ENCODE assay signal across 9 mouse cellular contexts in the genomic region with DNA sequence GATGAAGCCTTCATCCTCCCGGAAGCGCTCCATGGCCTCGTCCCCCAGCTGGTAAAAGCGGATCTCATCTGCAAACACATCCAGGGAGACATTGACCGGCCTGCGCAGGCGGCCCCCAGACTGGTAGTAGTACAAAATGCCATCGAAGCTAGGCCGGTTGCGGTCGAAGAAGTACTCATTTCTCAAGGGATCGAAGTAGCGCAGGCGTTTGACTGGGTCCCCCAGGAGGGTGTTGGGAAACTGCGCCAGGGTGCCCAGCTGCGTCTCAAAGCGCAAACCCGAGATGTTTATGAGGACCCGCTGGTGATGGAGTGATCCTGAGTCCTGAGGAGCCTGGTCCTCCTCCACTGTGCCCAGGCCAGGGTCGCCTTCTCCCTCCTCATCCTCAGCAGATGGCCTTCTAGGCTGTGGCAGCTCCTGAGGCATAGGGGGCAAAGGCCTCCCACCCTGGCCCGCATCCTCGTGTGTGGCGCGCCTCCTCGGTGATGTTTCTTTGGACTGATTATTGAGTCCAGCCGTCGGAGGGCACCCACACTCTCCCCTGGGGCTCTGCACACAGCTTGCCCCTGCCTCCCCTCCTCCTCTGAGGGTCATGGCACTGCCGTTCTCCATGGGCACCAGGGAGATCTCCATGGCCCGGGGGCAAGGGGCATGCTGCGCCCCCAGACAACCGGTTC. TPM values are rescaled to one million over a fixed set of nuclear protein-coding genes. Genes with fewer than 3 reads are reported as not detected.
A peak's percentile ranks its signal among the peaks of the same experiment; 100 is the strongest.
DNase-seq lines count a peak whose midpoint lies in the region; ATAC-seq and TF ChIP-seq lines count a peak whose summit lies in the region.
"Had no signal": no experiment of that assay in that cellular context is flagged by ENCODE, and none has a peak within 500 bp of the region (broad histone marks: within the 10 kb centered on the region; RNA-seq: fewer than 3 reads in every experiment).

No protein-coding gene starts in this region.

- peak overlapping the region; percentile 67; the same call in 1 of the 2 replicates for H3K27ac ChIP-seq in lung, embryonic 14.5 days (ENCODE audit: low read depth)
- peak overlapping the region; percentile 31; the same call in 1 of the 2 replicates for H3K27ac ChIP-seq in forebrain, embryonic 15.5 days (replicated peaks)
- H3K27ac ChIP-seq in limb, embryonic 12.5 days: peak overlapping the region; percentile 72
- H3K27ac ChIP-seq in stomach, embryonic 15.5 days: peak overlapping the region; percentile 82

- no peaks in the 10 kb centered on the region for H3K9me3 ChIP-seq in lung, embryonic 14.5 days (ENCODE audit: low read depth, low read length)
- H3K9me3 ChIP-seq in forebrain, embryonic 15.5 days: no peaks in the 10 kb centered on the region
- H3K9me3 ChIP-seq in limb, embryonic 12.5 days: no peaks in the 10 kb centered on the region
- no peaks in the 10 kb centered on the region for H3K9me3 ChIP-seq in stomach, embryonic 15.5 days

- no peaks in the 10 kb centered on the region for H3K36me3 ChIP-seq in lung, embryonic 14.5 days (ENCODE audit: insufficient read depth)
- no peaks in the 10 kb centered on the region for H3K36me3 ChIP-seq in forebrain, embryonic 15.5 days
- H3K36me3 ChIP-seq in limb, embryonic 12.5 days: no peaks in the 10 kb centered on the region
- H3K36me3 ChIP-seq in stomach, embryonic 15.5 days: no peaks in the 10 kb centered on the region

- peak overlapping the region; percentile 32 for H3K9ac ChIP-seq in lung, embryonic 14.5 days
- H3K9ac ChIP-seq in forebrain, embryonic 15.5 days (replicated peaks): 0 out of 2 replicates have a peak overlapping the region, but pooled peaks have one; percentile 7
- H3K9ac ChIP-seq in limb, embryonic 12.5 days (replicated peaks): peak overlapping the region; percentile 45
- H3K9ac ChIP-seq in stomach, embryonic 15.5 days: 0 out of 2 replicates have a peak overlapping the region, but pooled peaks have one; percentile 9

- H3K4me3 ChIP-seq in lung, embryonic 14.5 days (ENCODE audit: low read depth, low read length): peak overlapping the region; percentile 31
- H3K4me3 ChIP-seq in forebrain, embryonic 15.5 days: peak overlapping the region; percentile 19
- H3K4me3 ChIP-seq in limb, embryonic 12.5 days (replicated peaks): peak overlapping the region; percentile 35
- H3K4me3 ChIP-seq in stomach, embryonic 15.5 days (replicated peaks): peak overlapping the region; percentile 30

- peaks cover 9% of the 10 kb centered on the region; the same call in 1 of the 2 replicates for H3K27me3 ChIP-seq in lung, embryonic 14.5 days (ENCODE audit: insufficient read depth, low read length)
- peaks cover 13% of the 10 kb centered on the region; the same call in 1 of the 2 replicates for H3K27me3 ChIP-seq in forebrain, embryonic 15.5 days
- H3K27me3 ChIP-seq in limb, embryonic 12.5 days: peaks cover 39% of the 10 kb centered on the region
- 0 out of 2 replicates have a peak, but pooled peaks cover 12% of the 10 kb centered on the region for H3K27me3 ChIP-seq in stomach, embryonic 15.5 days (replicated peaks)

- TF ChIP-seq CTCF in lung, embryonic 14.5 days (IDR thresholded peaks at IDR 0.05; ENCODE audit: low read depth): no peak

- peak overlapping the region; percentile 64 for H3K4me2 ChIP-seq in lung, embryonic 14.5 days
- H3K4me2 ChIP-seq in forebrain, embryonic 15.5 days (replicated peaks): peak overlapping the region; percentile 41
- H3K4me2 ChIP-seq in limb, embryonic 12.5 days: peak overlapping the region; percentile 69
- H3K4me2 ChIP-seq in stomach, embryonic 15.5 days: peak overlapping the region; percentile 57

- peak; percentile 39; the same call in 1 of the 2 replicates for ATAC-seq in lung, embryonic 14.5 days (ENCODE audit: insufficient read depth)
- peak; percentile 47 for ATAC-seq in forebrain, embryonic 15.5 days (replicated peaks)
- ATAC-seq in limb, embryonic 12.5 days (ENCODE audit: insufficient number of reproducible peaks, insufficient read depth, low FRiP score, low TSS enrichment, low read depth): peak; percentile 32; the same call in 1 of the 2 replicates
- peak; percentile 11; the same call in 1 of the 2 replicates for ATAC-seq in stomach, embryonic 15.5 days (ENCODE audit: insufficient read depth, low FRiP score, low read depth)
- no peak for ATAC-seq in cerebellum, adult (ENCODE audit: insufficient number of reproducible peaks, low FRiP score, low TSS enrichment)

- peaks cover 15% of the 10 kb centered on the region for H3K4me1 ChIP-seq in lung, embryonic 14.5 days (ENCODE audit: insufficient read depth)
- peaks cover 9% of the 10 kb centered on the region for H3K4me1 ChIP-seq in forebrain, embryonic 15.5 days
- peaks cover 34% of the 10 kb centered on the region for H3K4me1 ChIP-seq in limb, embryonic 12.5 days (replicated peaks)
- H3K4me1 ChIP-seq in stomach, embryonic 15.5 days: peaks cover 18% of the 10 kb centered on the region

- 17% methylated on average over 31 of the region's 31 CpGs for WGBS in lung, embryonic 14.5 days
- WGBS in forebrain, embryonic 15.5 days: 14% methylated on average over 31 of the region's 31 CpGs
- 11% methylated on average over 31 of the region's 31 CpGs for WGBS in limb, embryonic 12.5 days
- 21% methylated on average over 31 of the region's 31 CpGs for WGBS in stomach, embryonic 15.5 days

- no peak for DNase-seq in lung, embryonic 14.5 days
- DNase-seq in lung, postnatal 4 days: no peak
- no peak for DNase-seq in spleen, postnatal 14 days (ENCODE audit: low spot score in 2 of 2)
- DNase-seq in urinary bladder, postnatal 36 days (ENCODE audit: low spot score in 2 of 2): no peak
- DNase-seq: kidney, adult 9 months had no signal

RNA-seq across cellular contexts. Expression of gene Kcna5, which starts 0.5 kb away (rescaled TPM):
- 2.7 and 2.8 TPM in 2 replicates for polyA plus RNA-seq in lung, embryonic 14.5 days (2014; fragmentation: Nextera tagmentation; extraction: Ambion mirVana)
- 1.3 and 2.4 TPM in 2 replicates for polyA plus RNA-seq in forebrain, embryonic 15.5 days (2015; fragmentation: Nextera tagmentation; extraction: Ambion mirVana)
- 2.1 and 2.5 TPM in 2 replicates for polyA plus RNA-seq in limb, embryonic 12.5 days (2016; fragmentation: Nextera tagmentation; extraction: Ambion mirVana)
- 8.8 and 9.1 TPM in 2 replicates for polyA plus RNA-seq in stomach, embryonic 15.5 days (2015; fragmentation: Nextera tagmentation; extraction: Ambion mirVana)

Comparison
In these comparisons a context has a peak if more than half of its experiments do, and no peak if none do; other contexts are left out.
1. H3K27ac ChIP-seq: peak in every context shown above with its lines; median percentile 82 in stomach, embryonic 15.5 days; 72 in limb, embryonic 12.5 days; 67 in lung, embryonic 14.5 days; 31 in forebrain, embryonic 15.5 days.